Mouse (Mus musculus): Measurements from ENCODE around the gene Traf3ip2. TPM values are rescaled to one million over a fixed set of nuclear protein-coding genes. Genes with fewer than 3 reads are reported as not detected.

The Traf3ip2 gene
- polyA plus RNA-seq, 1 experiment from 2014 or later: 29.0 TPM

DNA sequence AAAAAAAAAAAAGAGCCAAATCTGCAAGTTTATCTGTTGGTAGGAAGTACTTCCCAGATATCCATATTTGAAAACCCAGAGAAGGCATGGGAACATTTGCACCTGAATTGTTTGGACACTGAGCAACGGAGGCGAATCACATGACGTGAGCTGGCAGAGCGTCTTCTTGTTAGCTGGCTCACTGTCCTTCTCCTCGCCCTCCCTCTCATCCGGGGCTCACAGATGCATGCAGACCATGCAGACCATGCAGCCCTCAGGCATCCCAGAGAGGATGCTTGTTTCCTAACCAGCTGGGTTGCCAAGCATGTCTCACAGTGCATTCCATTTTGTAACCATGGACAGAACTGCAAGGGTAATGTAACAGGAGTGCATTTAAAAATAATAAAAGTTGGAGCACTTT, 11.1 kb downstream of the Traf3ip2 start:
- no peak overlapping the region for H3K4me3 ChIP-seq (replicated peaks)
- H3K27ac ChIP-seq: peak overlapping the region; percentile 81; the same call in 1 of the 2 replicates
- H3K27me3 ChIP-seq (replicated peaks): no peaks in the 10 kb centered on the region
- peaks cover 28% of the 10 kb centered on the region for H3K4me1 ChIP-seq
- 61% methylated on average over 6 of the region's 6 CpGs for WGBS
- no peak overlapping the region for H3K9ac ChIP-seq
- H3K9me3 ChIP-seq: no peaks in the 10 kb centered on the region
- no peak for ATAC-seq (ENCODE audit: insufficient read depth, low FRiP score, low read depth)
- H3K4me2 ChIP-seq: no peak overlapping the region
- peaks cover 26% of the 10 kb centered on the region; the same call in 1 of the 2 replicates for H3K36me3 ChIP-seq

DNA sequence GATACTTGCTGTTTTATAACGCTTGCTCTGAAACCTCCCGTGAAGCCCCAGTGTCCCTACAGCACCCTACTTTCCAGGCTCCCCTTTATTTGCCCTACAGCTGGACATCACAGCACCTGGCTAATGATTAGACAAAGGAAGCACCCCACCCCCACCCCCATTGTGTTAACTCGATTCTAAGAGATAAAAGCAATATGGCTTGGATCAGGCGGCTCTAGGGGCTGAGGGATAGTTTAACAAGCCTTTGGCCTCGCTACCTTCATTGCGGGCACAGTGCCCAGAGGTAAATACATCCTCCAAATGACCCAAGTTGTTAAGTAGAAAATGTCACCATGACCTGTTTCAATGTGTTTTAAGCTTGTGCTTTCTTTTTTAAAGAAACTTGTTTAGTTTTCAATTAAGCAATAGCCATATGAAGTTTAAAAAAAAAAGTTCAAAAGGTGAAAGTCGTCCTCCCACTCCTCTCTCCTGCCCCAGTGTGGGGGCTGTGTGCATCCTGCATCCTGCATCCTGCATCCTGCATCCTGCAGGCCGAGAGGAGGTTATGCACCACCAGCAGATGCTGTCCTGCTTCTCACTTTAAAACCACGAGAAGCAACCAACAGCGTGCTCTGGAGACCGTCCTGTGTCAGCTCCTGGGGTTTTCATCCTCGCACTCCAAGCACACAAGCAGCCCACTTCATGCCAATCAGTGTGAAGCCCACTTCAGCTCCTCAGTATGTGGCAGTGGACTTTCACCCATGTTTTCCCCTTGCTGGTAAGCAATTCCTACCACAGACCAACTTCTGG, 12.3 kb downstream of the Traf3ip2 start:
- 37% methylated on average over 12 of the region's 12 CpGs for WGBS
- peak; percentile 67 for ATAC-seq (ENCODE audit: insufficient read depth, low FRiP score, low read depth)
- peak overlapping the region; percentile 30; the same call in 1 of the 2 replicates for H3K4me2 ChIP-seq
- no peak overlapping the region for H3K4me3 ChIP-seq (replicated peaks)
- no peaks in the 10 kb centered on the region for H3K27me3 ChIP-seq (replicated peaks)
- no peaks in the 10 kb centered on the region for H3K9me3 ChIP-seq
- H3K9ac ChIP-seq: no peak overlapping the region
- peaks cover 38% of the 10 kb centered on the region for H3K4me1 ChIP-seq
- H3K27ac ChIP-seq: peak overlapping the region; percentile 81
- peaks cover 26% of the 10 kb centered on the region; the same call in 1 of the 2 replicates for H3K36me3 ChIP-seq

DNA sequence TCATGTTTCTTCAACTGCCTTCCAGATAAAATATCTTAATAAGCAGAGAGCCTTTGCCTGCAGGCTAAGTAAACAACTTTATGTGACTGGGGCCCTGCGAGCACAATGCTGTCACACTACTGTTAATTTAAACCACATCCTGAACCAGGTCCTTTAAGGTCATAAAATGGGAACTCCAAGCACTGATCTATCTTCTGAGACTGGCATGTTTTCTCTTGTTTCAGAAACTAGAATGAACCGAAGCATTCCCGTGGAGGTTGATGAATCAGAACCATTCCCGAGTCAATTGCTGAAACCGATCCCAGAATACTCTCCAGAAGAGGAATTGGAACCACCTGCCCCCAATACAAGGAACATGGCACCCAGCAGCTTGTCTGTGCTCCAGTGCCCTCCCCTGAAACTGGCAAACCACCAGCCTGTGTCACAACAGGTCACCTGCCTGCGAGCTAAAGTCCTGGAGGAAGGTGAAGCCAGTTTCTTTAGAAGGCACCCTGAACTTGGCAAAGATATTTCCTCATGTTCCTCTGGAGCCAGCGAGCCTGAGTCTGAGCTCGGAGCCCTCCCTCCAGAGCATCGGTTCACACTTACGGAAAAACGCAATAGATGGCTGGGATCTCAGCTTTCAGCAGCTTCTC, 13.0 kb downstream of the Traf3ip2 start:
- WGBS: 55% methylated on average over 11 of the region's 11 CpGs
- H3K4me2 ChIP-seq: 0 out of 2 replicates have a peak overlapping the region, but pooled peaks have one; percentile 10
- H3K4me3 ChIP-seq (replicated peaks): no peak overlapping the region
- H3K36me3 ChIP-seq: peaks cover 26% of the 10 kb centered on the region; the same call in 1 of the 2 replicates
- no peak for ATAC-seq (ENCODE audit: insufficient read depth, low FRiP score, low read depth)
- peak overlapping the region; percentile 81 for H3K27ac ChIP-seq
- no peaks in the 10 kb centered on the region for H3K9me3 ChIP-seq
- H3K4me1 ChIP-seq: peaks cover 41% of the 10 kb centered on the region
- H3K27me3 ChIP-seq (replicated peaks): no peaks in the 10 kb centered on the region
- no peak overlapping the region for H3K9ac ChIP-seq

DNA sequence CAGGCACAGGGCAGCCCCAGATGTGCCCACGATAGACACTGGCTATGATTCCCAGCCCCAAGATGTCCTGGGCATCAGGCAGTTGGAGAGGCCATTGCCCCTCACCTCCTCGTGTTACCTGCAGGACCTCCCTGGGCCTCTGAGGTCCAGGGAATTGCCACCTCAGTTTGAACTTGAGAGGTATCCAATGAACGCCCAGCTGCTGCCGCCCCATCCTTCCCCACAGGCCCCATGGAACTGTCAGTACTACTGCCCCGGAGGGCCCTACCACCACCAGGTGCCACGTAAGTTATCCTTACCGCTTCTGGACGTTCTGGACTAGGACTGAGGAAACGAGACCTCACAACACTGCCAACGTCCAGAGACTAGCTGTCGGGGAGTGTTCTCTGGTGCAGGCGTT, 13.6 kb downstream of the Traf3ip2 start:
- Histone ChIP-seq H3K27me3 (replicated peaks) (no peaks in the 10 kb centered on the region), H3K4me3 (replicated peaks) (no peak overlapping the region), H3K27ac (peak overlapping the region; percentile 81; the same call in 1 of the 2 replicates), H3K4me1 (peaks cover 45% of the 10 kb centered on the region), H3K9ac (no peak overlapping the region), H3K9me3 (no peaks in the 10 kb centered on the region), H3K4me2 (no peak overlapping the region), H3K36me3 (peaks cover 25% of the 10 kb centered on the region; the same call in 1 of the 2 replicates)
- WGBS: 87% methylated on average over 12 of the region's 12 CpGs
- no peak for ATAC-seq (ENCODE audit: insufficient read depth, low FRiP score, low read depth)

DNA sequence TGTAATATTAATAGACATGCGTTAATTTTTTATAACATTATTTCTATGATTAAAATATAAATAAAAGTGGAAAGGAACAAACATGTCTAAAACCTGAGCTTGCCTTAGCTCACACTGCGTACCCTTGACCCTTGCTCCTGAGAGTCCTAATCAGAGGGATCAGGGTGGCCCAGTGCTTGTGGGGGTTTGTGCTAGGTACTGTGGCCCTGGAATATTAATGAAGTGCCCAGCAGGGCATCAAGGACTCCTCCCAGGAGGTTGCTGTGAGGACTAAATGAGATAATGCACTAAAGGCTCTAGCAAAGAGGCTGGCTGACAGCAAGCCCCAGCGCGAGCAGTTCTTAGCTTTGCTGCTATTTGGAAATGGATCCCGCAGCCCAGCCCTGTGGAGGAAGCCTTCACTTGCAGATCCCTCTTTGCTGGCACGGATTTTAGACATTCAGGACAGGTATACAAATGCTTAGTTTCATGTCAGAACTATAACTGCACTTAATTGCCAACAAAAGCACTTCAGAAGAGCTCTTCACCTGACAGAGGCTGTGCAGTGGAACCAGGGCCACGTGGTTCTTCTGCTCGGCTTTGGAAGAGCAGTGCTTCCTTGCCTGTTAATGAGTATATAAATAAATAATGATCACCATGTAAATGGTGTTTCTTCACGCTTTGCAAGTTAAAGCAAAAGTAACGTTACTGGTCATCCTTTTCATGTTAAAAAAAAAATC, 16.2 kb downstream of the Traf3ip2 start:
- Histone ChIP-seq H3K27me3 (replicated peaks) (no peaks in the 10 kb centered on the region), H3K27ac (peak overlapping the region; percentile 90), H3K9me3 (no peaks in the 10 kb centered on the region), H3K36me3 (peaks cover 13% of the 10 kb centered on the region; the same call in 1 of the 2 replicates), H3K4me2 (no peak overlapping the region), H3K4me1 (peaks cover 49% of the 10 kb centered on the region), H3K4me3 (replicated peaks) (no peak overlapping the region), H3K9ac (no peak overlapping the region)
- 39% methylated on average over 10 of the region's 10 CpGs for WGBS
- ATAC-seq (ENCODE audit: insufficient read depth, low FRiP score, low read depth): no peak

DNA sequence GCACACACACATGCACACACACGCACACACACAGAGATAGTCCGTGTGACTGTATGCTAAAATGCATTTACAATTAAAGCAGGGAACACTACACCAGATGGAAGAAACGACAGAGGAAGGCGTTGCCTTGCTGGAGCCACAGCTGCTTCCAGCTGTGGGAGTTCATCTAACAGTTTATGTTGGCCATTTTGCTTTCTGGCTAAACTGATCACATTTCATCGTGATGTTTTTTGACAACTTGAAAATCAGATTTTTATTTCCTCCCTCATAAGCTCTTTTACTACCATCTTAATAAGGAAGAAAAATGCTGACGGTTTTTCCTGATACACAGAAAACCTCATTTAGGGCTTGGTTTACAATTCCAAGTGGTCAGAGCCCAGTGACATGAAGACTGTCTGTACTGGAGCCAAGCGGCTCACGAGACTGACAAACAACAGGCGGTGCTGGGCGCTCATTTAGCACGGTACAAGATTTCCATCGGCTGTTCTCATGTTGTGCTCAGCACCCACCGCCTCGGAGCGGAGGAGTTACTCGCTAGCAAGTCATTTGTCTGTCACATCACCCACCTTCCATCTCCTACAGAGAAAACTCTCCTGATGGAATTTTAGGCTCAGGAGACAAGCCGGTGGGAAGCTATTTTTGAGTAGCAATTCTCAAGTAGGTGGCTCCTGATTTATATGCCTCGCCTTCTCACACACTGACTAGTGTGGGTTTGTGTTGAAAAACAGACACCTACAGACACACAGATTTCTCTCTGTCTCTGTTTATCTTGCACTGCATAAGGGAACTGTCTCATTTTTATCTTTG, 17.2 kb downstream of the Traf3ip2 start:
- Histone ChIP-seq H3K27ac (peak overlapping the region; percentile 90), H3K4me3 (replicated peaks) (no peak overlapping the region), H3K9me3 (no peaks in the 10 kb centered on the region), H3K4me2 (peak overlapping the region; percentile 35; the same call in 1 of the 2 replicates), H3K36me3 (peaks cover 18% of the 10 kb centered on the region), H3K4me1 (peaks cover 39% of the 10 kb centered on the region), H3K9ac (no peak overlapping the region), H3K27me3 (replicated peaks) (no peaks in the 10 kb centered on the region)
- ATAC-seq (ENCODE audit: insufficient read depth, low FRiP score, low read depth): peak; percentile 77
- WGBS: 29% methylated on average over 18 of the region's 18 CpGs

DNA sequence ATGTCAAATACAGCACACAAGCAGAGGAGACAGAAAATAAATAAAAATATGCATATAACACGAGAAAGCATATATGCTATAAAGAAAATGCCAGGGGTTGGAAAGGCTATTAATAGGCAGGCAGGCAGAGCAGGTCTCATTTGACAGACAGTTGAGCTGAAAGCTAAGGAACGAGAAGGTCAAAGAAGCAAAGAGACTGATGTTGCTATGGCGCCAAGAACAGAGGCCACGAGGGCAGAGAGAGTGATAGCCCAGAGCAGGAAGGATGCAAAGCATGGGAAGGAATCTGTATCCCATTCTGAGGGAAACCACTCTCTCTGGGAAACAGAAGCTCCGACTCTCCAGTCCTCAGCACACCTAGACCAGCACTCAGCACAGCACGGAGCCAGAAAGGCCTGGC, 18.1 kb downstream of the Traf3ip2 start:
- Histone ChIP-seq H3K4me1 (peaks cover 31% of the 10 kb centered on the region), H3K4me2 (no peak overlapping the region), H3K4me3 (replicated peaks) (no peak overlapping the region), H3K36me3 (peaks cover 17% of the 10 kb centered on the region), H3K9ac (no peak overlapping the region), H3K9me3 (no peaks in the 10 kb centered on the region), H3K27ac (peak overlapping the region; percentile 90), H3K27me3 (replicated peaks) (no peaks in the 10 kb centered on the region)
- ATAC-seq (ENCODE audit: insufficient read depth, low FRiP score, low read depth): no peak
- whole genome bisulfite sequencing: 38% methylated on average over 6 of the region's 6 CpGs

DNA sequence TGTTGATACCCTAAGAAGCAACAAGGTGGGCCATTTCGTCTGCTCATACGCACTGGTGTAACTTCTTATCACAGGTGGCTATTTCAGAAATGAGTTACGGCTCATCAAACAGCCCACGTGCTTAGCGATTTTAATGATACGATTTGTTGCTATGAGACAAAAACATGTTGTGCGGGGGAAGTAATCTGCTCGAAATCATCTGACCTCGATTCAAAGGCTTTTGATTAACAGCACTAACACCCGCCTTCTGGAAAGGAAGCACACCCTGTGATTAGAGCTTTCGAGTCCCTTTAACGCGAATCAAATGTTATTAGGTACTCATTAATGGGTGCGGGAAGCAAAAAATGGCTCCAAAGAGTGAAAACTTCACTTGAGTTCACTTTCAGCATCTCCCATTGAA, 18.9 kb downstream of the Traf3ip2 start:
- ATAC-seq (ENCODE audit: insufficient read depth, low FRiP score, low read depth): no peak
- Histone ChIP-seq H3K27ac (peak overlapping the region; percentile 90; the same call in 1 of the 2 replicates), H3K27me3 (replicated peaks) (no peaks in the 10 kb centered on the region), H3K4me1 (peaks cover 24% of the 10 kb centered on the region), H3K9ac (no peak overlapping the region), H3K4me3 (replicated peaks) (no peak overlapping the region), H3K36me3 (peaks cover 9% of the 10 kb centered on the region), H3K9me3 (no peaks in the 10 kb centered on the region), H3K4me2 (no peak overlapping the region)
- WGBS: 59% methylated on average over 14 of the region's 14 CpGs

DNA sequence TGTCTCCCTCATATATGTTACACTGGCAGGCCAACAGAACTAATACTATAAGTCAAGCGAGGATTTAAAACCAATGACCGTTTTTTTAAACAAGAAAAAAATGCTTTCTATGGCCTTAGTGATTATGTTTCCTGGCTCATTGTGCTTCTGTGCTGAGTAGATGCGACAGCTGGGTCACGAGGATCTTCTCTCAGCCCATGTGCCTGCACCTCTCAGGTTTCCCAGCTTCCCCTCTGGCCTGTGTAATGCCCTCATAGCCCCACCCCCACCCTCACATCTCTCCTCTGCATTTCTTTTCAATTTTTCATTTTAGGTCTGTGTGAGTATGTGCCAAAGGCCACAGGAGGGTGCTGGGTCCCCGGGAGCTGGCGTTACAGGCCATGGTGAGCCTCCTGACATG, 20.6 kb downstream of the Traf3ip2 start:
- no peak overlapping the region; the same call in 1 of the 2 replicates for H3K27ac ChIP-seq
- no peak overlapping the region for H3K4me2 ChIP-seq
- no peak overlapping the region for H3K4me3 ChIP-seq (replicated peaks)
- no peak for ATAC-seq (ENCODE audit: insufficient read depth, low FRiP score, low read depth)
- H3K4me1 ChIP-seq: peaks cover 23% of the 10 kb centered on the region
- H3K36me3 ChIP-seq: peaks cover 8% of the 10 kb centered on the region; the same call in 1 of the 2 replicates
- H3K9ac ChIP-seq: no peak overlapping the region
- H3K9me3 ChIP-seq: no peaks in the 10 kb centered on the region
- 70% methylated on average over 6 of the region's 6 CpGs for WGBS
- no peaks in the 10 kb centered on the region for H3K27me3 ChIP-seq (replicated peaks)

DNA sequence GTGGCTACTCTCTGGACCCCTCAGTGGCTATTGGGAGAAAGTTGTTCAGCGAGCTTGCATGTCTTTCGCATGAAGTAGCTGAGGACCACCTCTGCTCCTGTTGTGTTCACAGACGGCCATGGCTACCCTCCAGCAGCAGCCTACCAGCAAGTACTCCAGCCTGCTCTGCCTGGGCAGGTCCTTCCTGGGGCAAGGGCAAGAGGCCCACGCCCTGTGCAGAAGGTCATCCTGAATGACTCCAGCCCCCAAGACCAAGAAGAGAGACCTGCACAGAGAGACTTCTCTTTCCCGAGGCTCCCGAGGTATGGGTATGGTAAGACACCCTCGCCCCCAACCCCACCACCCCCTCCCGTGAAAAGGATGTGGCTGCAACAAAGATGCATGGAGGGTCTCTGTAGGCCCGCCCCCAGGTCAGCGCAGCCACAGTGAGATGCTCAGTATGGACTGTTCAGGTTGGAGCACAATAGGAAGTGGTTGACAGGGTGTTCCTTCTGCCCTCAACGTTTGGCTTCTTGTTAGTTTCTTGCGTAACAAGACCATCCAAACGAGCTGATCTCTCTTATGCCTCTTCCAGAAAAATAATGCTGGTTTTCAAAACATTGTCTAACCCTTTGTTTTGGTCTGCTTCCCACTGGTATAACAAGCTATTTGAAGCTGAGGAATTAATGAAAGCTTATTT, 21.8 kb downstream of the Traf3ip2 start:
- no peak overlapping the region for H3K4me2 ChIP-seq
- no peak for ATAC-seq (ENCODE audit: insufficient read depth, low FRiP score, low read depth)
- 86% methylated on average over 13 of the region's 13 CpGs for WGBS
- no peaks in the 10 kb centered on the region for H3K9me3 ChIP-seq
- peaks cover 22% of the 10 kb centered on the region for H3K4me1 ChIP-seq
- H3K36me3 ChIP-seq: peaks cover 8% of the 10 kb centered on the region; the same call in 1 of the 2 replicates
- no peak overlapping the region for H3K27ac ChIP-seq
- no peak overlapping the region for H3K9ac ChIP-seq
- no peak overlapping the region for H3K4me3 ChIP-seq (replicated peaks)
- no peaks in the 10 kb centered on the region for H3K27me3 ChIP-seq (replicated peaks)

DNA sequence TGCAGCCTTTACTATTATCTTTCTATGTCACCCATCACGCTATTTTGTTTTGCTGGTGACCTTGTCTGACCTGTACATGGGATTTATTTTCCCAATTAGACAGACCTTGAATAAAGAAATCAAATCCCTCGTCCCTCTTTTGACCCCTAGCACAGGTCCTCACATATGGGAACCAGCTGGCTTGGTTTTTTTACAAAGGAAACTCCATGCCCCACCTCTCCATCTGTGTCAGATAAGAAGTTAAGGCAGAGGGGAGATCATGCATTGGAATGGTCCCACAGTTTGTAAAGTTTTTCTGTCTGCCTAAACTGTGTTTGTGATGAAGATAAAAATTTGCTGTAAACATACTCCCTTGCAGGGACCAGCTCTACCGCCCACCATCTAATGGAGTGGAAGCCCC, 26.1 kb downstream of the Traf3ip2 start:
- H3K27me3 ChIP-seq (replicated peaks): no peaks in the 10 kb centered on the region
- H3K36me3 ChIP-seq: peaks cover 8% of the 10 kb centered on the region
- ATAC-seq (ENCODE audit: insufficient read depth, low FRiP score, low read depth): no peak
- H3K4me1 ChIP-seq: peaks cover 24% of the 10 kb centered on the region
- no peaks in the 10 kb centered on the region for H3K9me3 ChIP-seq
- no peak overlapping the region for H3K4me3 ChIP-seq (replicated peaks)
- 43% methylated on average over 3 of the region's 3 CpGs for WGBS
- H3K9ac ChIP-seq: no peak overlapping the region
- H3K27ac ChIP-seq: peak overlapping the region; percentile 62
- H3K4me2 ChIP-seq: no peak overlapping the region
